In the genomic region with DNA sequence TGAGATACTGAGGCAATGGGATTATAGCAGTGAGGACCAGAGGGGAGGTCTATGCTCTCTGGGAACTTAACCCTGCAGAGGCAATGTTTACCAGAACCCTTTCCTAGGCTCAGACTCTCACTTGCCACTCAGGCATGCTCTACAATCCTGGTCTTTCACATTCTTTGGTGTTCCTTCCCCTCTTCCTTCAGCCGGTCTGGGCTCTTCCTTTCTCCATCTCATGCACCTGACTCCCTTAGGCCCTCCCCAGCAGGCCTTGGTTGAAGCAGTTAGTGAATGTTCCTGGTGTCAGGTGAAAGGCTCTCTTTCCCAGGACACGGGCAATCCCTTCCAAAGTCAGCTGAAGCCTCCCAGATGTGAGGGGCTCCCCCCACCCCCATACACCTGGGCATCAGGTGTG, we compare ENCODE assay signal across 8 mouse cellular contexts. TPM values are rescaled to one million over a fixed set of nuclear protein-coding genes. Genes with fewer than 3 reads are reported as not detected.
DNase-seq lines count a peak whose midpoint lies in the region; ATAC-seq and TF ChIP-seq lines count a peak whose summit lies in the region.

A gene (plus strand): TSS at position 301 of the 400 bp plus-strand sequence.

- TF ChIP-seq CTCF in G1E (IDR thresholded peaks at IDR 0.05; ENCODE audit: low read depth, low read length) = no peak

- peaks cover 35% of the 10 kb centered on the region for H3K4me1 ChIP-seq in G1E (ENCODE audit: insufficient read depth, low read depth, low read length)
- H3K4me1 ChIP-seq in forebrain, embryonic 15.5 days = peaks cover 24% of the 10 kb centered on the region
- H3K4me1 ChIP-seq in hindbrain, embryonic 13.5 days (replicated peaks) = peaks cover 41% of the 10 kb centered on the region
- peaks cover 36% of the 10 kb centered on the region for H3K4me1 ChIP-seq in liver, embryonic 15.5 days (replicated peaks)

- 8% methylated on average over 2 of the region's 2 CpGs for WGBS in forebrain, embryonic 15.5 days
- WGBS in hindbrain, embryonic 13.5 days = 2% methylated on average over 2 of the region's 2 CpGs
- 0% methylated on average over 2 of the region's 2 CpGs for WGBS in liver, embryonic 15.5 days (ENCODE audit: insufficient replicate concordance)

- H3K27me3 ChIP-seq in G1E (ENCODE audit: insufficient read depth, low read length) = no peaks in the 10 kb centered on the region
- no peaks in the 10 kb centered on the region for H3K27me3 ChIP-seq in forebrain, embryonic 15.5 days
- H3K27me3 ChIP-seq in hindbrain, embryonic 13.5 days = 0 out of 2 replicates have a peak, but pooled peaks cover 4% of the 10 kb centered on the region
- H3K27me3 ChIP-seq in liver, embryonic 15.5 days = no peaks in the 10 kb centered on the region

- peak within 1 kb of the TSS; percentile 79 for H3K9ac ChIP-seq in forebrain, embryonic 15.5 days (replicated peaks)
- H3K9ac ChIP-seq in hindbrain, embryonic 13.5 days = peak within 1 kb of the TSS; percentile 88
- peak within 1 kb of the TSS; percentile 67 for H3K9ac ChIP-seq in liver, embryonic 15.5 days

- peak within 1 kb of the TSS; percentile 80 for H3K27ac ChIP-seq in forebrain, embryonic 15.5 days (replicated peaks)
- peak within 1 kb of the TSS; percentile 90 for H3K27ac ChIP-seq in hindbrain, embryonic 13.5 days
- H3K27ac ChIP-seq in liver, embryonic 15.5 days (replicated peaks) = peak within 1 kb of the TSS; percentile 80

- H3K36me3 ChIP-seq in G1E (replicated peaks) = peaks cover 72% of the 10 kb centered on the region
- H3K36me3 ChIP-seq in forebrain, embryonic 15.5 days = peaks cover 28% of the 10 kb centered on the region
- H3K36me3 ChIP-seq in hindbrain, embryonic 13.5 days = peaks cover 38% of the 10 kb centered on the region
- H3K36me3 ChIP-seq in liver, embryonic 15.5 days (replicated peaks) = peaks cover 24% of the 10 kb centered on the region

- peak; percentile 1; the same call in 1 of the 2 replicates for ATAC-seq in frontal cortex, adult (ENCODE audit: low TSS enrichment)
- no peak for ATAC-seq in G1E (ENCODE audit: extremely low read depth, insufficient number of reproducible peaks, low FRiP score, poor library complexity, severe bottlenecking)
- ATAC-seq in forebrain, embryonic 15.5 days (replicated peaks) = peak; percentile 31; the same call in 1 of the 2 replicates
- no peak for ATAC-seq in hindbrain, embryonic 13.5 days (ENCODE audit: low FRiP score)
- peak; percentile 4; the same call in 1 of the 2 replicates for ATAC-seq in liver, embryonic 15.5 days (ENCODE audit: insufficient read depth)

- H3K4me3 ChIP-seq in G1E (ENCODE audit: low read depth, low read length) = peak within 1 kb of the TSS; percentile 91
- H3K4me3 ChIP-seq in forebrain, embryonic 15.5 days = peak within 1 kb of the TSS; percentile 55
- peak within 1 kb of the TSS; percentile 68 for H3K4me3 ChIP-seq in hindbrain, embryonic 13.5 days
- H3K4me3 ChIP-seq in liver, embryonic 15.5 days (replicated peaks) = peak within 1 kb of the TSS; percentile 76

- no peaks in the 10 kb centered on the region for H3K9me3 ChIP-seq in G1E (replicated peaks)
- no peaks in the 10 kb centered on the region for H3K9me3 ChIP-seq in forebrain, embryonic 15.5 days
- H3K9me3 ChIP-seq in hindbrain, embryonic 13.5 days = no peaks in the 10 kb centered on the region
- no peaks in the 10 kb centered on the region for H3K9me3 ChIP-seq in liver, embryonic 15.5 days (replicated peaks)

- DNase-seq in frontal cortex, postnatal 14 days (ENCODE audit: low spot score in 2 of 2) = no peak
- DNase-seq in G1E (ENCODE audit: low spot score) = no peak
- no peak for DNase-seq in spleen, postnatal 36 days (ENCODE audit: low spot score in 2 of 2)
- no peak for DNase-seq in embryo, embryonic 10.5 days (ENCODE audit: low spot score)

- peak within 1 kb of the TSS; percentile 93 for H3K4me2 ChIP-seq in forebrain, embryonic 15.5 days (replicated peaks)
- peak within 1 kb of the TSS; percentile 95 for H3K4me2 ChIP-seq in hindbrain, embryonic 13.5 days
- H3K4me2 ChIP-seq in liver, embryonic 15.5 days = peak within 1 kb of the TSS; percentile 96

RNA-seq across cellular contexts. Expression of the gene that starts here (rescaled TPM):
- total RNA-seq in G1E (2014; fragmentation: Nextera tagmentation) = 24.0 and 53.0 TPM in 2 replicates
- 131 and 174 TPM in 2 replicates for total RNA-seq in G1E (2017)
- 261 and 308 TPM in 2 replicates for polyA plus RNA-seq in G1E (2012)
- 135 and 139 TPM in 2 replicates for polyA plus RNA-seq in forebrain, embryonic 15.5 days (2015; fragmentation: Nextera tagmentation; extraction: Ambion mirVana)
- polyA plus RNA-seq in hindbrain, embryonic 13.5 days (2015; fragmentation: Nextera tagmentation; extraction: Ambion mirVana) = 157 and 170 TPM in 2 replicates
- polyA plus RNA-seq in liver, embryonic 15.5 days (2015; fragmentation: Nextera tagmentation; extraction: Ambion mirVana) = 94.4 and 98.5 TPM in 2 replicates

Comparison
In these comparisons a context has a peak if more than half of its experiments do, and no peak if none do; other contexts are left out.
1. ATAC-seq: peak in frontal cortex, adult (single experiment), forebrain, embryonic 15.5 days (single experiment) and liver, embryonic 15.5 days (single experiment); none in G1E (single experiment) and hindbrain, embryonic 13.5 days (single experiment).
2. Peak in every context shown above with its lines, with median percentiles within 50 percentile points of each other: H3K4me3 ChIP-seq, H3K27ac ChIP-seq, H3K4me2 ChIP-seq and H3K9ac ChIP-seq.